Mouse (Mus musculus) heart, adult 8-10 months (tissue): ENCODE results near the gene Irak2. TPM values are rescaled to one million over a fixed set of nuclear protein-coding genes. Genes with fewer than 3 reads are reported as not detected.
A peak's percentile ranks its signal among the peaks of the same experiment; 100 is the strongest.
"Not testable (repeated sequence)": the region's sequence is repeated elsewhere in the genome, so short reads cannot be mapped to it uniquely, and the experiment has no call there.

Experiments
- DNase-seq: peaks from one replicate; pipeline ENCODE4 v3.0.0; 2022; ENCODE audit warnings: low spot score
- total RNA-seq, 4 experiments: library from RNA; stranded (reverse); gene quantifications; 2 replicates each; pipeline ENCODE4 v1.2.4; 2022

The Irak2 gene
- total RNA-seq, 4 experiments from 2014 or later = 8.1 to 13.5 (median 10.6) TPM

DNA sequence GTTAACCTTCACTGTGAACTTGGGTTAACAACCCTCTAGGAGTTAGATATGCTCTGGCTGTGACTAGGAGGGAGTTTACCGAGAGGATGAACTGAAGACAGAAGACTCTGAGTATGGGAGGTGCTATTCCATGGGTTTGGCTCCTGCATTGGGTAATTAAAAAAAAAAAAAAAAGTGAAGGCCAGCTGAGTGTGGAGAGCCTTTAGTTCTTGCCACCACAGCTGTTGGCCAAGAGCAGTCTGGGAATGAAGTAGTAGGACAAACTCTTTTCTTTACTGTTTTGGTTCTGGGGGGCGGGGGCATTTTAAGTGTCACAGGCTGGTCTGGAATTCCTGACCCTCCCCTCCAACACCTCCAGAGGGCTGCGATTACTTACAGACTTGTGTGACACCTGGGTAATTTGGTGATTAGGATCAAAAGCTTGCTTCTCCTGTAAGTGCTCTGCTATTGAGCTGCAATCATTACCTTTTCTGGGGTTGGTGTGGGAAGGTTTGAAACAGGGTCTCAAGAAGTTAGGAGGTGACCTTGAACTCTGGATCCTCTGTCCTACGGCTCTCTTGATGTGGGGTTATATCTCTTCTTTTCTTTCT is 57.6 kb downstream of the Irak2 start:
- DNase-seq = no peak

DNA sequence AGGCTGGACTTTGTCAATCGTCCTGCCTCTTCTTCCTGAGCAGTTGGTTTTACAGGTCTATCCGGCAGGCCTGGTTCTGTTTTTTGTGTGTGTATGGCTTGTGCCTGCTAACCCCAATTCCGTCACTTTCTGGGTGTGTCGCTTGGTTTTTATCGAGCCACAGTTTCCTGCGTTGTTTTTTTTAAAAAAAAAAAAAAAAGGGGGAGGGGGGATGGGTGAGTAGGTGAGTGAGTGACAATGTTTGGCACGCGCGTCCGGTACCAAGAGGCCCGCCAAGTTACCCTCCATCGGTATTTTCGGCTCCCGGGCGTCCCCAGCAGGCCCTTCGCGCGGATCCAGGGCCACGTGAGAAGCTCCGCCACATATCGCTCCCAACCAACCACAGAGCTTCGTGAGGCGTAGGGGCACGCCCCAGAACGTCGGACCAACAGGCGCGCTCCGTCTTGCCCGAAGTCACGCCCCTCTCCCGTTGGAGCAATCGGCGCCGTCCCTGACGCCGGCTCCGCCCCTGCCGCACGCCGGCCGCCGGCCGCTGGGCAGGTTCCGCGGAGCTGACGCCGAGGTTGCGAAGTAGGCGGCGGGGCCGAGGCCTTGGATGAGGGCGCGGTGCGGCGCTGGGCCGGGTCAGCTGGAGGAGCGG is 58.4 kb downstream of the Irak2 start, which contains the start of gene Tatdn2:
Tatdn2 (plus strand) TSS at position 469 of the 640 bp plus-strand sequence.
- DNase-seq = peak; percentile 96

DNA sequence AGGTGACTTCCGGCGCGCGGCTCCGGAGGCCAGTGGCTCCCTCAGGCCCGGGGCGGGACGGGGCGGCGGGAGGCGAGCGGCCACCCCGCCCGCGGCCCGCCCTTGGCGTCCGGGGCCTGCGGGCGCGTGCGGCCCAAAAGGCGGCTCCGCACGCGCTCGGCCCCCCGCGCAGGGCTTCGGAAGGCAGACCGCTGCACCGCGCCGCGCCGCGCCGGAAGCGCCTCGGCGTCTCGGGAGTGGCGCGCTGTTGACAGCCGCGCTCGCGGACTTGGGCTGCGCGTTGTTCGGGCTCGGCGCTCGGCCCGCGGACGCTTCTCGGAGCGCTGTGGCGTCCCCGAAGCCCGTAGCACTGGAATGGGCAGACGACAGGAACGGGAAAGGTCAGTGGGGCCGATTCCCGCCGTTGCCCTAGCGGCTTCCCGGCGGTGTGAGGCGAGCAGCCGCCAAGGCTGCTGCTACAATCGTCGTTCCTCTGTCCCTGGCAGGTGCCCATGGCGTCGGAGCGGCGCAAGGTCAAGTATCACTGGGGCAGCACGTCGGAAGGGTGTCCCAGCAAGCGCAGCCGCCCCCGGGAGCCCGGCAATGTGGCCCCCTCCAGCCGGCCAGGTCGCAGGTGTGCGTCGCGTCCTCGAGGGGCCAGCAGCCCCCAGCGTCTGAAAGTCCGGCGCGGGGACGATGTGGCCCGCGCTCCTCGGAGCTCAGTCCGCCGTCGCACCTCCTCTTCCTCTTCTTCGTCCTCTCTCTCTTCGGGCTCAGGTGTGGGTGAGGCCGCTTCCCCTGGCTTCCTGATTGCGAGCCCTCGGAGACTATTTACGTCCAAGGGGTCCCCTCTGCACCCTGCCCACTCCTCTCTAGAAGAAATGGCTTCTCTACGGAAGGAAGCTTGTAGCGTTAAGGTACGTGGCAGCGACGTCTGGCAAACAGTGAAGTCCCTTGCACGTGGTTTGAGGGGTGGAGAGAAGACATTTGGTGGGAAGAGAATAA is 59.2 kb downstream of the Irak2 start:
- no peak for DNase-seq

DNA sequence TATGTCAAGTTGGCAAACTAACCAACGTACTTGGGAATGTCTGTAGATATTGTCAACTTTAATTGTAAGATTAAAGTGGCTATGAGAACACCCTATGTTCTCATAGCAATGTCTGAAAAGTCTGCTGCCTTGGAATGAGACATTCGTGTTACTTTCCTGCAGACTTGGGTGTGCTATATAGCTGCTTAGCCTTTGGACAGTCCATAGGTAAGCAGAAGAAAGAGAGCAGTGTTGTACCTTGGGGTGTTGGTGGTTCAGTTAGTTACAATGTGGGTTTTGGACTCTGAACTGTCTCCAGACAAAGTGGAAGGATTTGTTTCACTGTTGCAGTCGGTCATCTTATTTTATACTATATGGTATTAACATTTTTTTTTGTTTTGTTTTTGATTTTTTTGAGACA is 74.5 kb downstream of the Irak2 start:
- no peak for DNase-seq

DNA sequence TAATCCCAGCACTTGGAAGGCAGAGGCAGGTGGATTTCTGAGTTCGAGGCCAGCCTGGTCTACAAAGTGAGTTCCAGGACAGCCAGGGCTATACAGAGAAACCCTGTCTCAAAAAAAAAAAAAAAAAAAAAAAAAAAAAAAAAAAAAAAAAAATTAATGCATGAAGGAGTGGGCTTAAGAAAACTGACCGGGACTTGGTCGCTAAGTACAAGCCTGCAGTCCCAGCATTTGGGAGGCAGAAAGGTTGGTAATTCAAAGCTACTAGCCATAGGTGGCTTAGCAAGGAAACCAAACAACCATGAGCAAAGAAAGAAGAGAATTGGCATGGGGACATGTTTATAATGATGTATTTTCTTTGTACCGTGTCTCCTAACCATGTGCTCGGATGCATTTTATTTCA is 75.1 kb downstream of the Irak2 start:
- DNase-seq = not testable (repeated sequence)

DNA sequence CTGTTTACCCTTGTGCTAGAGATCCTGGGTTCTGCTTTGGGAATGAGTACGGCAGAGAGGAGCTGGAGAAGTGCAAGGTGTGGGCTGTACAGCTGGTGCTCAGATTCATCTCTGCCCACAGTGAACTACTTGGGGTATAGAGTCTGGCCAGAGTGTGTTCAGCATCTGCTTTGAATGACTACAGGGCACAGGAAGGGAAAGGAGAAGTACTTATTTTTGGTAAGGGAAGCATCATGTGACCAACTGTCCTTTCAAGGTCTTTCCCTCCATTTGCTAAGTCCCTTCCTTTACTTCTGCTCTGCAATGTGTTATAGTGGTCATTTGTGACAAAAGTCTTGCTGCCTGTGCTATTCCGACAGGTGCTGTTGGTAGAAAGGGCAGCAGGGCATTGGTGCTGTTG is 76.0 kb downstream of the Irak2 start:
- peak; percentile 24 for DNase-seq

DNA sequence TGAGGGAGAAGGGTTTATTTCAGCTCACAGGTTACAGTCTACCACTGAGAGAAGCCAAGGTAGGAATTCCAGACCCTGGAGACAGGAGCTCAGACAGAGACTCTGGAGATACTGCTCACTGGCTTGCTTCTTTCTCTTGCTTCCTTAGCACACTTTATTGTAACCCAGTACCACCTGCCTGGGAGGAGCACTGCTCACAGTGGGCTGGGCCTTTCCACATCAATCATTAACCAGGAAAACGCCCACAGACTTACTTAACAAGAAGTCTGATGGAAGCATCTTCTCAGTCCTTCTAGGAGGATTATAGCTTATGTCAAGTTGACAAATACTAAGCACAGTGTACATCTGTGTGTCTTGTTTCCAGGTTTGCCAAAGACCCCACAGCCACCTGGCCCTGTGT is 76.5 kb downstream of the Irak2 start:
- DNase-seq = no peak

DNA sequence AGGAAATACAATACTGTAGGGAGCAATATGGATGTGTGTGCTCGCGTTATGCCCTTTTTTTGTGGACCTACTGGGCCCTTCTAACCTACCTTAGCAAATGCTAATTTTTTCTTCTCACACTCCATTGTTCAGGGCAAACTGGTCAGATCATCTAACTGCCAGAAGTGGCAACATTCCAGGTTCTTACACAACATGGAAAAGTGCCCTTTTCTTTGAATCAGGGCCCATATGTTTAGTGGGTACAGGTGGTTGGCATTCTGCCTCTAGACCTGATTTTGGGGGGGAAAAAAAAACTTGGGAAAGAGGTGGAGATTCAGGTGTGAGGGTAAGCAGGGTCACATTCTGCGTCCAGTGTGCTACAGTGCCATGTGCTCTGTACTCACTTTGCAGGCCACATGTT is 79.3 kb downstream of the Irak2 start:
- no peak for DNase-seq

DNA sequence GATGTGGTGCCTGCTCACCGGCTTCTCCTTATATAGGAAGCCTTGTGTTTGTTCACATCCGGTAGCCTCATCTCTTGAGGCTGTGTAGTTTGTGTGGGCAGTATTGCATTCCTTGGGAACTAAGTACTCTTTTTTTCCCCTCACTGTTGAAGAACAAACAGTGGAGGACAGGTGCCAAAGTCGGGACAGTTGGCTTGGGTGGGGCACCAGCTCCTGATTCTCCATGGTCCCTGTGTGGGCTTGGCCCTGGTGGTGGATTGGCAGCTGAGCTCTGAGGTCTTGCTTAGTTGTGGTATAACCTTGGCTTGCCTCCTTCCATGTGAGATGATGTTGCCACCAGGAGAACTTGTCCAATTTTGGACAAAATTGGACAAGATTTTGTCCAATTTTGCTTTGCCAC is 81.6 kb downstream of the Irak2 start, which contains the start of gene Ghrl:
Ghrl (minus strand) TSS at position 3 of the 400 bp plus-strand sequence.
- no peak for DNase-seq

DNA sequence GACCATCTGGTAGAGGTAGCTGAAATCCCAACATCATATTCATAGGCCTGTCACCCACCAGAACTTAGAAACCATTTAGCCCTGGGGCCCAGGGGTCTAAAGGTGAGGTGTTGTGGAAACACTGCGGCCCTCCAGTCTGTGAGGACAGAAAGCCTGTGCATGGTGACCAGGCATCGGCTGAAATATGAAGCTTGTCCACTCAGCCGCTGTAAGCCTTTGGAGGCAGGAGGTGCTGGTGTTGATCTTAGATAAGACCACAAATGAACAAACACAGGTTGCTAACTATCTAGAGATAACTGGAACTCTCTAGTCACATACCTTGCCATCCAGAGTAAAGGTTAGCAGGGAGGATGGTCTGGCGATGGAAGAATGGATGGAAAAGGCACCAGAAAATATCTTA is 82.8 kb downstream of the Irak2 start:
- no peak for DNase-seq

DNA sequence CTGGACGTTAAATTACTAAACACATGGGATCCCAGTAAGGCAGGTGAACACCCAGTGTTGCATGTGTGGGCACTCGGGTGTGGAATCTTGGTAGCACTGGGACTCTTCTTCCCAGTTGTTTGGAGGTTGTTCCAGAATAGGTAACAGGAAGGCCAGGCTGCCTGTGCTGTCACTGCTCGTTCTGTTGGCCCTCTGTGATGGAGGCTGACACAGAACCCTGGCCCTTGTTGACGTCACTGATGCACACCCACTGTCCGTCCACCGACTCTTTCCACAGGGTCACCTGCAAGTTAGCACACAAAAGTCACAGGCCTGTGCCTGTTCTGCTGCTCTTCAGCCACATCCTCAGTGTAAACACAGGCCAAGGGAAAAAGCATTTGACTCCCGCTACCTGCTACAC is 89.9 kb downstream of the Irak2 start:
- DNase-seq = no peak

DNA sequence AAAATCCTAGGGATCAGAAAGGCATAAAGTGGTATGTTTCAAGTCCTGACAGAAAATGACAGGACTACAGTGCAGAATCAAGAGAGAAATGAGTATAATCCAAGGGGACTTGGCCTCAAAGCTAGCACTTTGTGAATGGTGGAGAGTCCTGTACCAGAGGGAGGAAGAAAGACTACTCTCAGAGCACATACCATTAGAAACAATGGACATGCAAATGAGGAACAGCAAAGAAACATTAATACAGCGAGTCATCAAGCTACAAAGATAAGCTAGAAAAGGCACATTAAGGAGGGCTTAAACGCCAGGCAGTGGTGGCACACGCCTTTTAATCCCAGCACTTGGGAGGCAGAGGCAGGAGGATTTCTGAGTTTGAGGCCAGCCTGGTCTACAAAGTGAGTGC is 93.0 kb downstream of the Irak2 start:
- DNase-seq = no peak

DNA sequence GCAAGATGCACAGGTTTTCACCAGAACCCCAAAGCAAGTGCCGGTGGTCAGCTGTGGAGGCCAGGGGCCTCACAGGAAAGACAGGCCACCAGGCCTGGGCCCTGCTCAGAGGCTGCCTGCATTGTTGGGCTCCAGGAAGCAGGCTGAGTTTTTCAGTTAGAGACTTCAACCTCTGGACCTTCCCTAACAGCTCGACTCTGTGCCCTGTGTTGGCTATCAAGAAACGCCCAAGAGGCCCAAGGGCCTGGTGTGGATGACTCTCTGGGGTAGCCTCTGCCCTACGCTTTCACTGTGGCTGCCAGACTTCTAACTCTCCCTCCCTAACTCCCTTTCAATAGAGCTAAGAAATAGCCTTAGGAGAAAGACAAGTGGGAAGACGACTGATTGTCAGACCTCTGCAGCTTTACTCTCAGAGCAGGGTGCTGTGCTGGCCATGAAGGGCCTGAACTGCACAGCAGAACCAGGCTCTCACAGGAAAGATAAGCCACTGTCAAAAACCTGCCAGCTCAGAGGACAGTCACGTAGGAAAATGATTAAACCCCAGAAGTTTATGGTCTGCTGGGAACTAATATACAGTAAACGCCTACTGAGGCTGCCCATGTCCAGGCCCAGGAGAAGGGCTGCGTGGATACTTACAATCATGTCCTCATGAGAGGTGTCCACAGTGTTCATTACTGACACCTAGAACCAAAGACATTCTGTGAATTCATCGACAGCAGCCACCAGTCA is 99.2 kb downstream of the Irak2 start:
- no peak for DNase-seq

DNA sequence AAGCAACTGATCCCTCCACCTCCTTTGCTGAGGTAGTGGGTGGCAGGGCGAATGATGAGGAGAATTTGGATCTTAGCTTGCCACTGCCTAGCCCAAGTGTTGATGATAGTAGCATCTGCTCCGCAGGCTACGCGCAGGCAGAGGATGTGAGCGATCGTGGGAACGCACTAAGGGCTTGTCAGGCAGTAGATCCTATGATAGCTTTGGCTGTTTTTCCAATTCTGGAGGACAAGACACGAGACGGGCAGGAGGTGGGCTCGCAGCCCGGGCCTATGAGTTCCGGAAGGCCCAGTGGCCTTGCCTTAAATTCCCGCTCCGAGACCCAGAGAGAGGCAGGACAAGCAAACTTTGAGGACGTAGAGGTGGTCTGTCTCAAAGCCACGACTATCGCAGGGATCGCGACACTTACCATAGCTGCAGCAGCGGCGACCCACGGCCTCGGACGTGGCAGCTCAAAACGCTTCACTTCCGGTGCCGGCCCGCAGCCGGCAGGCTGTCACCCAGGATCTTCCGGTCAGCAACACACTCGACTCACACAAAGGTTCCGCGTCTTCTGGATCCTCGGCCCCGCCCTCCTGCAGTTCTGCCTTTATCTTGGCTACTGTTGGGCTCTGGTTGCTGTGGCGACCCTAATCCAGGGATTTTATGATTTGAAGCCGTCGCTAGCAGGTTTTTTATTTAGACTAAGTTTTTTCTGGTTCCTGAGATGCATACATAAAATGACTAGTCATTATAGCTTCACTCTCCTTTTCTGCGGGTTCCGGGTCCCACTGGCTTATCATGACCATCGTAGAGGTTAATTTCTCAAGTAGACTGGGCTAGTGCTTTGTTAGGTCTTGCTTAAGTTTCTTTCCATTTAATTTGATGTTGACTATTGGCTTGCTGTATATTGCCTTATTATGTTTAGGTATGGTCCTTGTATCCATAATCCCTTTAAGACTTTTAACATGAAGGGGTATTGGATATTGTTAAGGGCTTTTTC is 102.3 kb downstream of the Irak2 start, which contains the start of gene Sec13:
Sec13 (minus strand) TSS at position 508 of the 982 bp plus-strand sequence.
- DNase-seq = peak; percentile 84

DNA sequence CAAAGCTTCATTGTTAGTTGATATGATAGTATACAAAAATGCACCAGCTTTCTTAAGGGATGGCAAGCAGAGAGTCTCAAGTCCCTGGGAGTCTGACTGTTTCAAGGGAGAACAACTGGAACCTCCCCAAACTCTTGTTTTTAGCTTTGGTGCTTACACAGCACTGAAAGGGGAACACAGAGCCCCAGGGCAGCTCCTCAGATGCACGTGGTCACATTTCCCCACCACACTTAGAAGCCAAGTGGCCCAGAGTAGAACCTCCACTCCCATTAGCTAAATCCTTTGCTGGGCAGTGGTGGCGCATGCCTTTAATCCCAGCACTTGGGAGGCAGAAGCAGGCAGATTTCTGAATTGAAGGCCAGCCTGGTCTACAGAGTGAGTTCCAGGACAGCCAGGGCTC is 103.2 kb downstream of the Irak2 start:
- peak; percentile 15 for DNase-seq

DNA sequence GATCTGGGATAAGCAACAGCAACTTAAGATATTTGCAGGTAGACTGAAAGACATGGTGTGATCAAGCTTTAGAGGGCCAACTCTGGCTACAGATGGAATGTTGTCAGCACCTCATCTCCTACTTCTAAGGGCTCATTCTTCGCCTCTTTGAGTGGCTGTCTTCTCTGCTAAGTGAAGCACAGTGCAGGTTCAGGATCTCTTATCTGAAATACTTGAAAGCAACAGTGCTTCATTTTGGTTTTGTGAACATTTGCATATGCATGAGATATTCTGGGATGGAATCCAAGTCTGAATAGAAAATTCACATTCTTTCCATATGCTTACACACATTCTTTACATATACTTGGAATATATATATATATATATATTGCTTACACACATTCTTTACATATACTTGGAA is 104.1 kb downstream of the Irak2 start:
- DNase-seq = no peak

DNA sequence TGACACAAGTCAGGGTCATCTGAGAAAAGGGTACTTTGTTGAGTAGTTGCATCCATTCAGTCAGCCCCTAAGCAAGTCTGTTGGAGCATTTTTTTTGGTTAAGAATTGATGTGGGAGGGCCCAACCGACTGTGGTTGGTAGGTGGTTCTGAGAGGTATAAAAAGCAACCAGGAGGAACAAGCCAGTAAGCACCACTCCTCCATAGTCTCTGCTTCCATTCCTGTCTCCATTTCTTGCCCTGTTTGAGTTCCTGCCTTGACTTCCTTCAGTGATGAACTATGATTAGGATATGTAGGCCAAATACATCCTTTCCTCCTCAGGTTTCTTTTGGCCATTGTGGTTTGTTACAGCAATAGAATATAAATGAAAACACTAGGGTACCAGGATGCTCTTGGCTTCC is 104.8 kb downstream of the Irak2 start:
- no peak for DNase-seq
